Mouse (Mus musculus): ENCODE results near the gene Bcl6b. TPM values are rescaled to one million over a fixed set of nuclear protein-coding genes. Genes with fewer than 3 reads are reported as not detected.

The Bcl6b gene
- 26.9 and 28.4 TPM in 2 replicates for polyA plus RNA-seq (2015; fragmentation: Nextera tagmentation; extraction: Ambion mirVana)

DNA sequence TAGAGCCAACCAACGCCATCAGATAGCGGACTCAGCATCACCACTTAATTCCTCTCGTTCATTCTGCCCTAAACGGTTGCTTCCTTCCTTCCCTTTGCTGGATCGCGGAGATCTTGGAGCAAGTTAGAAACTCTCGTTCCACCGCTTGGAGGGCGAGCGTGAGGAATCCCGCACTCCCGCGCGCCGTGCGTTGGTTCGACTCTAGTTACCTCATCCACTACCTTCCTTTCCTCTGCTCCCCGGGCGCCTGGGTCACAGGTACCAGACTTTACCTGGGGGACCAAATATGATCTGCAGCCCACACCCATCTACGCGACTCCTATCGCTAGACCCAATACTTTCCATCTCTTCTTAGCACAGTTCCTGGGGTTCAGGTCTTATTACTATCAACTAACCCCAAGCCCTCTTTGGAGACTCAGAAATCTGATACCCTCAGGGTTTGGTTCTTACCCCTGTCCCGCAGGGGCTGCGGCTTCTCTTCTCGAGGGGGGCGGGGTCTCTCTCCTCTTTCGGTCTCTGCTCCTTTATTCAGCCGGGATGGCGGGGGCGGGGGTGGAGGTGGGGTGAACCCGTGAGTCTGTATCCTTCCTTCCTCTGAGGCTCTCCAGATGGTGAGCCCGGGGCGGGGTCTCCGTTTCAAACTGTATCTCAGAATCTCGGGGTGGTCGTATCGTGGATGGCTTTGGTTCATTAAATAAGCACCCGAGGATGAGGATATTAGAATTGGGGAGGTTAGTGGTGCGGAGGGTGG is at the start of gene Bcl6b:
Gene Bcl6b, minus strand, starts transcription at position 539 of the 751 bp plus-strand sequence.
- Histone ChIP-seq H3K9me3 (replicated peaks) (no peaks in the 10 kb centered on the region), H3K27ac (peak within 1 kb of the TSS; percentile 88), H3K27me3 (peaks cover 70% of the 10 kb centered on the region), H3K4me1 (peaks cover 78% of the 10 kb centered on the region), H3K4me2 (peak within 1 kb of the TSS; percentile 55), H3K36me3 (peaks cover under 1% of the 10 kb centered on the region; the same call in 1 of the 2 replicates), H3K9ac (peak within 1 kb of the TSS; percentile 42), H3K4me3 (replicated peaks) (peak within 1 kb of the TSS; percentile 45)
- no peak for ATAC-seq (replicated peaks; ENCODE audit: low FRiP score)
- under 1% methylated on average over 39 of the region's 39 CpGs for WGBS

- no peak for ATAC-seq (replicated peaks; ENCODE audit: low FRiP score)
- no peaks in the 10 kb centered on the region for H3K27me3 ChIP-seq
- H3K4me2 ChIP-seq = no peak overlapping the region
- H3K4me3 ChIP-seq (replicated peaks) = no peak overlapping the region
- no peaks in the 10 kb centered on the region for H3K36me3 ChIP-seq
- no peaks in the 10 kb centered on the region for H3K9me3 ChIP-seq (replicated peaks)
- H3K4me1 ChIP-seq = peaks cover 5% of the 10 kb centered on the region; the same call in 1 of the 2 replicates
- H3K9ac ChIP-seq = no peak overlapping the region
- no peak overlapping the region for H3K27ac ChIP-seq
- WGBS = 79% methylated on average over 3 of the region's 3 CpGs
Measured at GRCm38 (mm10) chr11:70278961-70279360, 49.4 kb upstream of the Bcl6b start.

DNA sequence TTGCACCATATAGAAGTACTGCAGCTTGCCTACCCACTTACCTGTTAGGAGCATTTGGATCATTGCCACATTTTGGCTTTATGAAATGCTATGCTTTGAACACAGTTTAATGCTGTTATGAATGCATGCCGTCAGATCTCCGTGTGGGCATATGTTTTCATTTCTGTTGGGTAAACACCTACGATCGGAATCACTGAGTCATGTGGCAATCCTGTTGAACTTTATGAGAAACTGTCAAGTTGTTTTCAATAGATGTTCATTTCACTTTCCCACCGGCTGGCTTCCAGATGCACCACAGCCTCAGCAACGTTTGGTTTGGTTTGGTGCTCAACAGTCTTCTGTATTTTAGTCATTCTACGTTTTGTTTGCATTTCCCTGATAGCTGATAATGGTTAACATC is 42.0 kb upstream of the Bcl6b start:
- Histone ChIP-seq H3K27ac (no peak overlapping the region), H3K27me3 (no peaks in the 10 kb centered on the region), H3K36me3 (no peaks in the 10 kb centered on the region), H3K9me3 (replicated peaks) (no peaks in the 10 kb centered on the region), H3K4me1 (no peaks in the 10 kb centered on the region), H3K9ac (no peak overlapping the region), H3K4me3 (replicated peaks) (no peak overlapping the region), H3K4me2 (no peak overlapping the region)
- no peak for ATAC-seq (replicated peaks; ENCODE audit: low FRiP score)
- WGBS = 82% methylated on average over 7 of the region's 7 CpGs

GRCm38 (mm10) chr11:70266405-70266804 is 36.8 kb upstream of the Bcl6b start:
- 78% methylated on average over 1 of the region's 1 CpGs for WGBS

GRCm38 (mm10) chr11:70265819-70266218 is 36.2 kb upstream of the Bcl6b start:
- no peaks in the 10 kb centered on the region for H3K4me1 ChIP-seq
- no peak overlapping the region for H3K4me2 ChIP-seq
- H3K36me3 ChIP-seq = no peaks in the 10 kb centered on the region
- 0 out of 2 replicates have a peak, but pooled peaks cover 4% of the 10 kb centered on the region for H3K27me3 ChIP-seq
- no peak overlapping the region for H3K4me3 ChIP-seq (replicated peaks)
- no peak overlapping the region for H3K27ac ChIP-seq
- 77% methylated on average over 4 of the region's 4 CpGs for WGBS
- no peaks in the 10 kb centered on the region for H3K9me3 ChIP-seq (replicated peaks)
- H3K9ac ChIP-seq = no peak overlapping the region
- no peak for ATAC-seq (replicated peaks; ENCODE audit: low FRiP score)

More at GRCm38 (mm10) chr11:70266405-70266804, 36.8 kb upstream of the Bcl6b start:
- Histone ChIP-seq H3K4me3 (replicated peaks) (no peak overlapping the region), H3K9ac (no peak overlapping the region), H3K9me3 (replicated peaks) (no peaks in the 10 kb centered on the region), H3K27me3 (0 out of 2 replicates have a peak, but pooled peaks cover 4% of the 10 kb centered on the region), H3K27ac (no peak overlapping the region), H3K4me1 (no peaks in the 10 kb centered on the region), H3K4me2 (no peak overlapping the region), H3K36me3 (no peaks in the 10 kb centered on the region)
- ATAC-seq (replicated peaks; ENCODE audit: low FRiP score) = no peak

DNA sequence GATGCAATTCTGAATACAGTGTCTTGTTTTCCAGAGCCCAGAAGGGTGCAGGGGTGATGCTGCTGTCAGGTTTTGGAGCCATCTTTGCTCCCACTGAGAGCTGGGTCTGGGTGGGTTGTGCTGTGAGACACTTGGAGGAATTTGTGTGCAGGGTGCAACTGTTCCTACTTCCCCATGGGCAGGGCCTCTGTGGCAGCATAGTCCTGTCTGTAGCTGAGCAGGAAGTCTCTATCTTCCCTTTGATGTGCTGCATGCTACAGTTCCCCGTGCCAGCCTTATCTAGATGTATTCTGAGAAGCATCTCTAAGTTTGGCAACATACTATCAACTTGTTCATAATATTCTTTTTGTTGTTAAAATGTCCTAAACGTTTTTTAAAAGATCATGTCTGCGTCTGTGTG is 35.7 kb upstream of the Bcl6b start:
- Histone ChIP-seq H3K27ac (no peak overlapping the region), H3K36me3 (no peaks in the 10 kb centered on the region), H3K4me2 (no peak overlapping the region), H3K9me3 (replicated peaks) (no peaks in the 10 kb centered on the region), H3K9ac (no peak overlapping the region), H3K4me1 (no peaks in the 10 kb centered on the region), H3K4me3 (replicated peaks) (no peak overlapping the region), H3K27me3 (0 out of 2 replicates have a peak, but pooled peaks cover 4% of the 10 kb centered on the region)
- WGBS = 64% methylated on average over 3 of the region's 3 CpGs
- no peak for ATAC-seq (replicated peaks; ENCODE audit: low FRiP score)

GRCm38 (mm10) chr11:70259035-70259434 is 29.4 kb upstream of the Bcl6b start:
- Histone ChIP-seq H3K9ac (no peak overlapping the region), H3K27me3 (peaks cover 28% of the 10 kb centered on the region), H3K4me2 (no peak overlapping the region), H3K36me3 (no peaks in the 10 kb centered on the region), H3K9me3 (replicated peaks) (no peaks in the 10 kb centered on the region), H3K27ac (no peak overlapping the region), H3K4me3 (replicated peaks) (no peak overlapping the region), H3K4me1 (peaks cover 16% of the 10 kb centered on the region)
- ATAC-seq (replicated peaks; ENCODE audit: low FRiP score) = no peak
- 91% methylated on average over 4 of the region's 4 CpGs for WGBS

DNA sequence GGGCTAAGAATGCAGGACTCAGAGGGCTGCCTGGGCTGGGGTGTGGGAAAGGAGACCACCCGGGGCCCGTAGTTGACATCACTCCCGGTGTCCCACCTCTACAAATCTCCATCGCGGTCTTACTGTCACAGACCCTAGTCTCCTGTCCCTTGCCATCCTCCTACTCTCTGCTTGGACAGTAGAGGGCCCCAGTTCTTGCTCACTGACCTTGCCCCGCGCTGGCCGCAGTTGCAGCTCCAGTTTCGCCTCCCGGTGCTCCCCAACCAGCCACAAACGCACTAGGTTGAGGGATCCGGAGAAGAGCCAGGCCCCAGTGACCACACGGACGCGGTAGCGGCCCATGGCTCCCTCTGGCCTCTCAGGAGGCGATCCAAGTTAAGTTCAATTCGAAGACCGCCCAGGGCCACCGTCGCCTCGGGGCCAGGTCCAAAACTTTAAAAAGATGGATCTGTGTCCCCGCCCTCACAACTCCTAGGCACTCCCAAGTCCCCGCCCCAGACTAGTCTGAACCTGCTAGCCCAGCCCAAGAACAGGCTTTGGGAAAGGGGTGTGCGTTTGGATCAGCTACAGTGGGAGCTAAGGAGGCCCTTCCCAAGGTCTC is 25.4 kb upstream of the Bcl6b start, which contains the start of gene Alox12:
Gene Alox12, minus strand, starts transcription at position 423 of the 601 bp plus-strand sequence.
- H3K27me3 ChIP-seq = peaks cover 62% of the 10 kb centered on the region
- H3K36me3 ChIP-seq = no peaks in the 10 kb centered on the region
- peak within 1 kb of the TSS; percentile 41 for H3K4me3 ChIP-seq (replicated peaks)
- peak within 1 kb of the TSS; percentile 67 for H3K4me2 ChIP-seq
- peak; percentile 78 for ATAC-seq (replicated peaks; ENCODE audit: low FRiP score)
- H3K27ac ChIP-seq = no peak within 1 kb of the TSS
- H3K9ac ChIP-seq = peak within 1 kb of the TSS; percentile 25; the same call in 1 of the 2 replicates
- no peaks in the 10 kb centered on the region for H3K9me3 ChIP-seq (replicated peaks)
- WGBS = 2% methylated on average over 25 of the region's 25 CpGs
- H3K4me1 ChIP-seq = peaks cover 22% of the 10 kb centered on the region

- Histone ChIP-seq H3K4me2 (peak overlapping the region; percentile 67), H3K27ac (no peak overlapping the region), H3K36me3 (no peaks in the 10 kb centered on the region), H3K27me3 (peaks cover 62% of the 10 kb centered on the region), H3K4me3 (replicated peaks) (peak overlapping the region; percentile 41), H3K4me1 (peaks cover 22% of the 10 kb centered on the region), H3K9ac (peak overlapping the region; percentile 25; the same call in 1 of the 2 replicates), H3K9me3 (replicated peaks) (no peaks in the 10 kb centered on the region)
- WGBS = 5% methylated on average over 18 of the region's 18 CpGs
- no peak for ATAC-seq (replicated peaks; ENCODE audit: low FRiP score)
Measured at GRCm38 (mm10) chr11:70254337-70254736, 24.7 kb upstream of the Bcl6b start.

DNA sequence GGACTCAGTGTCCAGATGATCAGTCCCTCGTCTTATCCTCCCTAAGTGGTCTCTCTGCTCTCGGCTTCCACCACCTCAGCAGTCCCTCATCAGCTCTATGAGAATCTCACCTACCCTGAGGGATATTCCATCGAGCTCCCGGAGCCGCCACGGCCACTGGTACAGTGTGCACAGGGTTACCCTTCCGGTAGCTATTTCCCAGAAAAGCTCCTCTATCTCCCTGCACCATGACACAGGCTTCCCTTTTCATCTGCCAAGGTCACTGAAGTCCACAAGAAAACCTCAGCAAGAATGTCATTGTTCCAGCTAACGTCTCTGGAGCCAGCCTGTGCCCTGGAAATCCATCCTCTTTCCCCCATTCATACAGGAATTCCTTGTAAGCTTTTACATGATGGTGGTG is 22.3 kb upstream of the Bcl6b start:
- Histone ChIP-seq H3K27ac (no peak overlapping the region), H3K4me2 (no peak overlapping the region), H3K36me3 (no peaks in the 10 kb centered on the region), H3K27me3 (peaks cover 78% of the 10 kb centered on the region), H3K4me1 (peaks cover 22% of the 10 kb centered on the region), H3K9ac (no peak overlapping the region), H3K9me3 (replicated peaks) (no peaks in the 10 kb centered on the region), H3K4me3 (replicated peaks) (no peak overlapping the region)
- no peak for ATAC-seq (replicated peaks; ENCODE audit: low FRiP score)
- WGBS = 73% methylated on average over 8 of the region's 8 CpGs

GRCm38 (mm10) chr11:70250150-70250549 is 20.6 kb upstream of the Bcl6b start:
- Histone ChIP-seq H3K4me1 (peaks cover 17% of the 10 kb centered on the region), H3K4me2 (no peak overlapping the region), H3K27ac (no peak overlapping the region), H3K9me3 (replicated peaks) (no peaks in the 10 kb centered on the region), H3K36me3 (no peaks in the 10 kb centered on the region), H3K27me3 (peaks cover 77% of the 10 kb centered on the region), H3K9ac (no peak overlapping the region), H3K4me3 (replicated peaks) (no peak overlapping the region)
- 62% methylated on average over 11 of the region's 11 CpGs for WGBS
- no peak for ATAC-seq (replicated peaks; ENCODE audit: low FRiP score)

DNA sequence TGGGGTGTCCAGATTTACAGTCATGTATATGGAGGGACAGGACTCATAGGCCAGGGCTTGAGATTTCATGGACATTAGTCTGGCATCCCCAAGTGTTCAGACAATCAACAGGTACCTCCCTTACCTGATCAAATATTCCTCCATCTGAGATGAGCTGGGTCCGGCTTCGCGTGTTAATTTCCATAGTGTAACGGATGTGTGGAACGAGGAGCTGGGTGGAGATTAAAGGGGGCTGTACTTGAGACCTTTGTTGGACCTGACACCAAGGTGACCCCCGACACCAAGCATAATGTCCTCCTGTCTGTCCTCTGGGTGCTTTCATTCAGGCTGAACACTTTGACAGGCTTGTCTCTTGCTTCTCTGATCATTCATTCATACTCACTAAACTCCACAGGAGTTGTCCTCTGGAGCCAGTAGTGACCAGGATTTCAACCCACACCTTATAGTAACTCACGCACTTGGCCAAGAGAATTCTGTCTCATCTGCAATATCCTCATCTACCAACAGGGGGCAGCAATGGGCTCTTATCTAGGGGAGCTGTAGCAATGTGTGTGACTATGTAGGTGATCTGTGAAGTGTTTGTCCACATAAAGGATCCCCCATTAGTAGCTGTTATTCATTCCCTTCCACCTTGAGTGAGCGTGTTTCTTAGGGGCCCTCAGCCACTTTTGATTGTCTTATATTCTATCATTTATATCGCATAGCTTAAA is 17.7 kb upstream of the Bcl6b start:
- H3K27ac ChIP-seq = no peak overlapping the region
- H3K9ac ChIP-seq = no peak overlapping the region
- no peak overlapping the region for H3K4me3 ChIP-seq (replicated peaks)
- H3K36me3 ChIP-seq = no peaks in the 10 kb centered on the region
- WGBS = 50% methylated on average over 9 of the region's 9 CpGs
- no peaks in the 10 kb centered on the region for H3K9me3 ChIP-seq (replicated peaks)
- ATAC-seq (replicated peaks; ENCODE audit: low FRiP score) = no peak
- H3K4me1 ChIP-seq = no peaks in the 10 kb centered on the region
- H3K4me2 ChIP-seq = no peak overlapping the region
- peaks cover 56% of the 10 kb centered on the region for H3K27me3 ChIP-seq

All from kidney, embryonic 15.5 days (tissue).